Mouse (Mus musculus): Measurements from ENCODE around the gene H1fx.
"Not testable (repeated sequence)": the region's sequence is repeated elsewhere in the genome, so short reads cannot be mapped to it uniquely, and the experiment has no call there.

Gene H1fx

DNA sequence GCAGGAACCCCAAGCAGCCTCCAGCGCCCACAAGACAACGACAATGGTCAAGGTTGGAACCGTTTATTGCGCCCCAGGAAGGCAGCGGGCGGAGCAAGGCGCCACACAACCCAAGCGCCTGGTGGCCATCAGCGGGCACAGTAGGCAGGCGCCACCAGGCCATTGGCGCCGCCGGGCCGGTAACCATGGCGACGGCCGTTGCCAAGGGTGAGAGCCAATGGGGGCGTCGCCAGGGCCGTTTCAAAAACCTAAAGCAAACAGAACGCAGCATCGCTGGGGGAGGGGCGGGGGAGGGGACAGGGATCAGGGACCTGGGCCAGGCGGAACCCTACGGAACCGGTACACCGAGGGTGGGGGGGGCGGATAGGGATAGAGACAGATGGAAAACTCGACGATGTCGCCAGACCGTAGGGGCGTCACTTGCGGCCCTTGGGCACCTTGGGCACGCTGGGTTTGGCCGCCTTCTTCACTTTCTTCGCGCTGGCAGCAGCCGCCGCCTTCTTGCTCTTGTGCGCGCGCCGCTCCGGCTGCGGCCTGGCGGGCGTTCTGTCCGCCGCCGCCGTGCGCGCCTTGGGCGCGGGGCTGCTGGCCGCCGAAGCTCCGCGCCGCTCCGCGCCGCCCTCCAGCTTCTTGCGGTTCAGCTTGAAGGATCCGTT lies 935 bp downstream of the H1fx start:
- peak; percentile 68 for DNase-seq (ENCODE audit: low spot score)

DNA sequence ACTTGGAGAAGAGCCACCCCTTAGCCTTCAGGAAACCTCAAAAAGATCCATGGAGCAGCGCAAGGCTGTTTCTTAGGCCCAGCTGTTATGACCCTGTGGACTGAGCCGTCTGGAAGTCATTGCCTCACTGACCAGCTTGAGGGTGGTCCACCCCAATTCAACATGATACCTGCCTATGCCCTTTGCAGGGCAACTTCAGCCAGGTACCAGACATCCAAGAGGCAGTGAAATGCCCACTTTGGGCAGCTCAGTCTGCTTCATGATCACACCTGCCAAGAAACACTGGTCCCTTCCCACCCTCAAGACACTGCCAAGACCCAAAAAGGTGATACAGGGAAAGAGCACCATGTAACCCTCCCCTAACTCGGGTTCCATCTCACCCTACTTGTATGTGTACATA lies 1.7 kb downstream of the H1fx start:
- DNase-seq (ENCODE audit: low spot score), result no peak

GRCm38 (mm10) chr6:87970041-87970440 lies 11.4 kb downstream of the H1fx start:
- no peak for DNase-seq (ENCODE audit: low spot score)

GRCm38 (mm10) chr6:87962457-87962856 lies 19.0 kb downstream of the H1fx start:
- not testable (repeated sequence) for DNase-seq (ENCODE audit: low spot score)

DNA sequence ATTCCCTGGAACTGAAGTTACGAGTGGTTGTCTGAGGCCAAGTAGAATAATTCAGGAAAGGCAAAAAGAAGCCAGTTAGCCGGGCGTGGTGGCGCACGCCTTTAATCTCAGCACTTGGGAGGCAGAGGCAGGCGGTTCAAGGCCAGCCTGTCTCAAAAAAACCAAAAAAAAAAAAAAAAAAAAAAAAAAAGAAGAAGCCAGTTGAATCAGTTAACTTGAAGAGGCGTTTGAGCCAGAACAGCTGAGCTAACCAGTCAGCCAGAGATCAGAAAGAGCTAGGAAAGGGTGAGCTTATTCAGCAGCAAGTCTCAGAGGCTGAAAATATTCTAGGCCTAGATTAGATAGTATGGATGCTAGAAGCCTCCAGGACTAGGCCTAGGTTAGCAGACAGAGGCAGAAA lies 39.3 kb downstream of the H1fx start:
- DNase-seq (ENCODE audit: low spot score), result no peak

GRCm38 (mm10) chr6:87938941-87939340 lies 42.5 kb downstream of the H1fx start:
- no peak for DNase-seq (ENCODE audit: low spot score)

- peak; percentile 15 for DNase-seq (ENCODE audit: low spot score)
These were observed 44.2 kb downstream of the H1fx start for GRCm38 (mm10) chr6:87937178-87937788.

DNA sequence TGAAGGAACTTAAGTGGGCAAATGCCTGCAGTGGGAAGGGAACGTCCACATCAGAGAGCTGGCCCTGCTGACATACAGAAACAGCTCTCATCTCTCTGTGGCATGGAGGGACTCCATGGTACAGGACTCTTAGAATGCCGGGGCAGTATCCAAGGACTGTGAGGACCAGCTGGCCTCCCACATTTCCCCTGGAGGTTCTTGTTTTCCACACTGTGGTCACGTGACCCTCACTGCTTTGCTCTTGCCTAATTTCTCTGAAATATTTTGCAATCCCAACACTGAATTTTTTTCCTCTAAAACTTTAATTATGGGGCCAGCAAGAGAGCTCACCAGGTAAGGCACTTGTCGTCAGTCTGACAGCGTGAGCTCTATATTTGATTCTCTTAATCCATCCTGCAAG lies 46.4 kb downstream of the H1fx start:
- no peak for DNase-seq (ENCODE audit: low spot score)
